Mouse (Mus musculus) CD8-positive naive resting alpha-beta T cell, adult 57 days (primary cell): Measurements from ENCODE around the gene Amer3. TPM values are rescaled to one million over a fixed set of nuclear protein-coding genes. Genes with fewer than 3 reads are reported as not detected.

Experiments
- total RNA-seq: library from RNA; stranded (reverse); gene quantifications from one replicate; pipeline ENCODE4 v1.2.4, GENCODE M21; 2023

Amer3 gene
- total RNA-seq, result not detected

GRCm38 (mm10) chr1:34578851-34579781 is at the start of gene Amer3:
Gene Amer3 (plus strand): TSS chr1:34579657.

GRCm38 (mm10) chr1:34535043-34535698 is 44.3 kb upstream of the Amer3 start, which contains the start of gene Cfc1:
Gene Cfc1 (plus strand): TSS chr1:34535648.

GRCm38 (mm10) chr1:34560843-34561242 is 18.6 kb upstream of the Amer3 start, which contains the start of gene Prss40:
Gene Prss40 (minus strand): TSS chr1:34560943.

Other genes with a start within 250 kb of the Amer3 start
- 27.0 TPM for gene Ccdc115, start 140.0 kb upstream of the Amer3 start, total RNA-seq
- 85.8 TPM for gene Imp4, start 139.8 kb upstream of the Amer3 start, total RNA-seq
- 185 TPM for gene Ptpn18, start 119.9 kb upstream of the Amer3 start, total RNA-seq
- gene Prss39, start 81.2 kb upstream of the Amer3 start, total RNA-seq, result not detected
- gene Cfc1, start 44.0 kb upstream of the Amer3 start, total RNA-seq, result not detected
- gene Prss40, start 18.7 kb upstream of the Amer3 start, total RNA-seq, result not detected